Mouse (Mus musculus) cerebellum, adult 8-10 months (tissue): Measurements from ENCODE around the gene Cacna2d3.
A peak's percentile ranks its signal among the peaks of the same experiment; 100 is the strongest.

Experiments used
- DNase-seq: peaks from one replicate; pipeline ENCODE4 v3.0.0; 2022

The Cacna2d3 gene

DNA sequence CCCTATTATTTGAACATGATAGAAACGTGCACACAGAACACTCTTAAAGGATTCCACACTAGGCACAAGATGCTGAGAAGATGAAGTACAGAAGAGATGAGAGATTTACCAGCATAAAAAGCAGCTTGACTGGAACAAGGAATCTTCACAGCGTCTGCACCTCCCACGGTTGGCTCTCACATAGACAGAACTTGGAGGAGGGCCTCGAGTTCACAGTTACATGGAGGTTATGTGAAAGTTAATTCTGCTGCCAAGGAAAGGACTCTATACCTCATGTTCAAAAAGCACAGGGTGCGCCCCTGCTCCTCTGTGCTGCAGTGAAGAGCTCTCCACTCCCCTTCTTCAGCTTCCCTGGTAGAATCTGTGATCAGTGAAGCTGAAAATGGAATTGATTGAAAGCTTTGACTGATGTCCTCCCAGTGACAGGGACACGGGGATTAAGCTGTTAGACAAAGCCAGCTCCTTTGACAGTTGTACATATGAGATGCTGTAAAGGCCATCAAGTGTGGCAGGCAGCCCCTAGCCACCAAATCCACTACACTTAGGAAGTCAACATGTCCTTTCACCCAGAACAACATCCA lies 243.2 kb downstream of the Cacna2d3 start:
- DNase-seq, result no peak

GRCm38 (mm10) chr14:29464277-29464676 lies 257.4 kb downstream of the Cacna2d3 start:
- no peak for DNase-seq

DNA sequence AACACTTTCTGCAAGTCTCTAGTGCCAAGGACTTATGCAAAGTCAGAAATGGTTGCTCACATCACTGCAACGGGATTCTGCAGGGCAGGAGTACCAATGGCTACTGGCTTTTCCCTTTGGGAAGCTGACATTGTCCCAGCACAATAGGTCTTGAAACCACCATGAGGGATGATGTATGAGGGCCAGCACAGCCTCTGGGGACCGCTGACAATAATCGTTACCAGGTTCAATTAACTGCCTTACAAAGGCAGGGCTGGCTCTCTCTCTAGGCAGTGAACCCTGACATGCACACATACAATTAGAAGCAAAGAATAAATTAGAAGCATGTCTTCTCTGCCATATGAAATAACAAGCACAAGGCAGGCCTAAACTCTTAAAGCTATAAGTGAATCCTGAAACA lies 272.5 kb downstream of the Cacna2d3 start:
- no peak for DNase-seq

DNA sequence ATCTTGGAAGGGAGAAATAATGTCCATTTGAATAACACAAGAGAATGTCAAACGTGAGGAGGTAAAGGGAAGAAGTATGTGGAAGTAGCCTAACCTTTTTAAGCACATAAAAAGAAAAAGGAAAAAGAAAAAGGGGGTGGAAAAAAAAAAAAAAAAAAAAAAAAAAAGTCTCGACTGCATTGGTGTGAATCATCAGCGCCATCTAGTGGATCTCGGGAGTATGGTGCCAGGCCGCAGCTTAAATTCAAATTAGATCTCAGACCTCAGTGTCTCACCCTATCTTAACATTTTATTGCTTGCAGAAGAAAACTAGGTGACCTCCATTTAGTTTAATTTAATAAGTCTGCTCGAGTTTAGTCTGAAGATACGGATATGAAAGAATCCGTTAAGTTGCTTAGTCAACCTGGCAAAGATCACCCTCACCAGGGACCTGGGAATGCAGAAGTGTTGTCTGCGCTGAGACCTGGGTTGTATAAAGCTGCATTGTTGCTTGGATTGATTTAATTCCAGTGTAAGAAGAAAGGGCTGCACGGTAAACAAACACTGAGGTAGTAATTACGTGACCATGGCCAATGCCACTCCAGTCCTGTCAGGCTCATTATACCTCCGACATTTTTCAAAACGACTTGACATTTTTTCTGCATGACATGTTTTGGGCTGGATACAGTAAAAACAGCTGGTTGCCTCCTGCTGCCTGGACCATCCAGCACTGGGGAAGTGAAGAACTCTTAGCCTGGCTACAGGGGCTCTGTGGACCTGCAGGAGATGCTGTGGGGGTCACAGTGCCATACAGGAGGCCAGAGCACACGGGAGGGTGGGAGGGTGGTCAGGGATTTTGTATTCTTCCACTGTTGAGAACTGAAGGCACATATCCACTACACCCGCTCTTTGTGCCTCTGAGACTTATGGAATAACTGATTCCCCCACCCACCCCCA lies 278.3 kb downstream of the Cacna2d3 start:
- peak; percentile 61 for DNase-seq

DNA sequence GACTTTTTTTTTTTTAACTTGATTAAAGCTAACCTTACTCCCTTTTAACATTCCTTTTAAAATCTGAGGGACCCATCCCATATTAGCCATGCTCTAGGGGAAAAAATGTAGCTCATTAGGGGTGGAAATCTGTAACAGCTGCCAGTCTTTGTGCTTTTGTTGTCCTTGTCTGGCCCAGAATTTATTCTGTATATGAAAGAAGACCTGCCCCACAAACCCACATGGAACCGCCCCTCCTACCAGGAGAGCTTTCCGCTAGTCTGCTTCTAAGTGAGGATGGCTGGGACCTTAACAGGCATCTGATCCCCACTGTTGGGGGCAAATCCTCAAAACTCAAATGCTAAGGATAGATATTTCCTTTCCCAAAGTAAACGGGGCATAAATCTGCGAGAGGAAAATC lies 279.2 kb downstream of the Cacna2d3 start:
- DNase-seq, result no peak

DNA sequence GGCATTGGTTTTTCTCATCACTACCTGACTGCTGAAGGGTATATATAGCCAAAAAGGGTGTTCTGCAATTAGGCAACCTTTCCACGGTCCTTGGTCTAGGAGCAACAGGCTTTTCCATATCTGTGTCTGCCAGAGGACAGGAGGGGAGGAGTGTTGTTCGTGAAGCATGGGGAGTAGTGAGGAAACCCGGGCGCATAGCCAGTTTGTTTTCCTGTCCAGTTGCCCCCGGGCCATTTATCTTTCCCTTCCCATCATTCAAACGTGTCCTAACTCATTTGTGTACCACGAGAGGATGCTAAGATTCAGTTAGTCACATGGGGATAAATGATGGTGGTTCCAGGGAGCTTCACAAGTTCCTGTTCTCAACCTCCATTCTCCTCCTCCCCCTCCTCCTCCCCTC lies 283.0 kb downstream of the Cacna2d3 start:
- DNase-seq, result no peak

DNA sequence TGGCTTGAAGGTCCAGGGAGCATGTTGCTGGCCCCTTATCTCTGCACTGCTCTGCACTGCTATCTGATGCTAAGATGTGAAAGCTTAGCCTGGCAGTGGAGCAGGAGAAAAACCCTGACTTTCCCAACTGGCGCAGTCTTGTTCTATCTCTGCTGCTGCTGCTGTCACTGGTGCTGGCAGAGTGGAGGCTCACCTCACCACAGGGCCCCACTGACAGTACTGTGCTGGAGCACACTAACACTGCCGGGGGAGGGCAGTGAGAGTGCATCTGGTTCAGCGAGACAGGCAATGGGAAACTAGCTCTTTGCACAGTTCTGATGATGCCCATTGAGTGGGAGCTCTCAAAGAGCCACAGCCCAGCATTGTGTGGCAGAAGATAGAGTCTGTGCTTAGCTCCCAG lies 283.4 kb downstream of the Cacna2d3 start:
- DNase-seq, result no peak

DNA sequence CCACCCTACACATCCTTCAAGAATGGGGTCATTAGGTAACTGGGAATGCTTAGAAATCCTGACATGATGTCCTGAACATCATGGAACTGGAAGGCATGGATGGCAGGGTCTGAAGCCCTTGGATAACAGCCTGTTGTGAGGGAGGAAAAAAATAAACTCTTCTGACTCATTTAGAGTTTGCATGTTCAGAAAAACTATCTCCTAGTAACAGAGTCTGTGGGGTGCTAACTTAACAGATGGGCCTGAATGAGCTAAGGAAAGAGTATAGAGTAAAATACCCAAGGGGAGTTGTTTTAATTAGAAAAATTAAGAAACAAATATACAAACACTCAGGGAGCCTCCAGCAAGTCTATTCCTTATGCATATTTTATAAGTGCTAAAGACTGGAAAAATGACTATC lies 286.5 kb downstream of the Cacna2d3 start:
- no peak for DNase-seq

DNA sequence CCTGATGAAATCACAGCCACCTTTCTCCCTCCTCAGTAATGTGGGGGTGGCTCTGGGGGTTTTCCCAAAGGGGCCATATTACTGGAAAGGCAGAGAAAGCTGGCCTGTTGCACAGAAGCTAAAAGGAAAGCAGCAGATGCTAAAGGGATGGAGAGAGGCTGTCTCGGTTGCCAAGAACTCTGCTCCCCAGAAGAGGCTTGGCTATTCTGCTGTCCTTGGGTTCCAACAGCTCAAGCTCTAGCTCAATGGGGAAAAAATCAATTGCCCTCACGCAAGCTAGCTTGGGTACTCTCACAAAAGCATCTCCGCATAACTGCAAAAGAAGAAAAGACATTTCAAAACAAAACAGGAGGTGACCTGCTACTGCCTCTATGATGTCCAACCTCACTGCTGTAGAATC lies 287.9 kb downstream of the Cacna2d3 start:
- DNase-seq, result no peak

DNA sequence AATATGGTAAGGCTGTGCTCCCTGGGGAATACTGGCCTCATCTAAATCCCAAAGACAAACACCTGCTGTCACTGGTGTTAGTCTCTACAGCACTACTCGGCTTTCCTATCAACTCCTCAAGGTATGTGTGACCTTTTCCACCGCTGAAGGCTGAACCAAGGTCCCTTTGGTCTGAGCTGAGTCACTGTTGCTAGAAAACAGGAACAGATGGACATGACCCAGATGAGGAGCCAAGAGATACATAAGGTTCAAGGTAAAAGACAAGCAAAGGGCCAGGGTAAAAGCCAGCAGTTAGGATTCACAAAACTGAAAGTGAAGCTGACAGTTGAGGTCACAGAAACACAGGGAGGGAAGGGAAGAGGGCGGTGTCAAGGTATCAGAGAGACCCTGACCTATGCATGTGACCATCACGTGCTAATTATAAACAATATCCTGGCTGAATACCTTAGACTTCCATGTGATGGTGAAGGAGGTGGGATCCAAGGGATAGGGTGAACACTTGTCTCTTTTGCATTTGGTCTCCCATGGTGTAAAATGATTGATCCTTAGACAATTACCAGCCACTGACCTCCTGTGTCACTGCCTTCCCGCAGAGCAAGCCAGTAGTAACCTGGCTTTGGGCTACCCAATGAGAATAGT lies 288.5 kb downstream of the Cacna2d3 start:
- DNase-seq, result no peak

DNA sequence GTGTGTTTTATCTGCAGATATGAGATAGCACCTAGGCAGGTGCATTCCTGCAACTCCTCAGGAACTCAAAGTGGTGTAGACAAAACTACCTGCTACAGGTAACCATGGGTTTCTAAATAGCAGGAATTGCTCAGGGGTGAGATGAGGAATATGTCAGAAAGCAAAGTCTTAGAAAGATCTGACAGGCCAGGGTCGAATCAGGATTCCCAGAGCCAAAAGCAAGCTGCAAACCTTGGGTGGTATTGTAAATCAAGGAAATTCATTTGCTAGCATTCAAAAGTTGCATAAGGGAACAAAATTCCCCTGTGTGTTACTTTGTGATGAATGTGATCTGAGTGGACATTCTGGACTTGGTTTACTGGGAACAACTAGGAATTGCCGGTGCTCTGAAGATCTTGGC lies 291.9 kb downstream of the Cacna2d3 start:
- DNase-seq, result no peak

- no peak for DNase-seq
These were observed 296.0 kb downstream of the Cacna2d3 start for GRCm38 (mm10) chr14:29425666-29426065.

DNA sequence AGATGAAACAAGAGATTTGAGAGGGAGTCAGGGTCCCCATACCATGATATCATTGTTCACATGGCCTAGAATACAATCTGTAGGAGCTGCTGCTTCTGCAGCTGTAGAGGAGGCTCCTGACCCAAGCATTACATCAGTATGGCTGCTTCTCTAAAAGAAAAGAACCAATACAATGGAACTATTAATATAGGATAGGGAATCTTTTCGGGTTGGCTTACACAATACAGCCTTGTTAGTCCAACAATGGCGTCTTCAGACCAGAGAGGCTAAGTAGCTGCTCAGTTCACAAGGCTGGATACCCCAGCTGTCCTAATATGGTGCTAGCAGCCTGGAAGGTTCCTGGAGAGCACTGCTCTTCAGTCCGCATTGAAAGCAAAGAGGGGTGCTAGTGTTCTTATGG lies 296.5 kb downstream of the Cacna2d3 start:
- no peak for DNase-seq

GRCm38 (mm10) chr14:29405878-29406165 lies 315.8 kb downstream of the Cacna2d3 start:
- DNase-seq, result no peak

DNA sequence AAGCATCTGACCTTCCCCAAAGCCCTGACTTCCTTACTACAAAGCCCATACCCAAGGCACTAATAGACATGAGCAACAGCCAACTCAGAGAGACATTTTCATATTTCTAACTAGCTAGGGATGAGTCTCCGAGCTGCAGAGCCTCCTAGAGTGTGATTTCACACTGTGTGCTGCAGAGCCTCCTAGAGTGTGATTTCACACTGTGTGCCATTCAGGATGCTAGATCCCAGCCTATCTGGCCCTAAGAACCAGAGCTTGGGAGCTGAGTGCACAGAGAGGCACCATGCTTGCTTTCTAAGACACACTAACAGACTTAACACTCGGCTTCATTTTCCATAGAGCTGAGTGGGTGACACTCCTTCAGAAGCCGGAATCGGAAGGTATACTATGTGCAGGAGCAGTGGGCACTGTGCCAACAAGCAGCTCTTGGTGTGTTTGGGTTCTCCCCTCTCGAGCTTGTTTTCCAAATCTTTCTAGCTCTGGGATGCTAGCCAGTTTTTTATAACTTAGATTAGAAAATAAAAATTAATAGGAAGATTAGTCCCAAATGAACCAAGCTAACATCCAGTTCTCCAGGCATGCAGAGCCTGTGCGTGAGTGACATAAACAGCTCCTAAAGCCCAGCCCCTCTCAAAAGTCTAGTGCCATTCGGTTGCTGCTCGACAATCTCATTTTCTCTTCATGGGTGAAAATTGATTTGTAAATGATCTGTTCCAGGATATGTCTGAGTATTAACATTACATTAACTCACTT lies 316.4 kb downstream of the Cacna2d3 start:
- no peak for DNase-seq

GRCm38 (mm10) chr14:29403849-29404808 lies 317.5 kb downstream of the Cacna2d3 start:
- DNase-seq, result no peak

GRCm38 (mm10) chr14:29402471-29402870 lies 319.2 kb downstream of the Cacna2d3 start:
- no peak for DNase-seq

DNA sequence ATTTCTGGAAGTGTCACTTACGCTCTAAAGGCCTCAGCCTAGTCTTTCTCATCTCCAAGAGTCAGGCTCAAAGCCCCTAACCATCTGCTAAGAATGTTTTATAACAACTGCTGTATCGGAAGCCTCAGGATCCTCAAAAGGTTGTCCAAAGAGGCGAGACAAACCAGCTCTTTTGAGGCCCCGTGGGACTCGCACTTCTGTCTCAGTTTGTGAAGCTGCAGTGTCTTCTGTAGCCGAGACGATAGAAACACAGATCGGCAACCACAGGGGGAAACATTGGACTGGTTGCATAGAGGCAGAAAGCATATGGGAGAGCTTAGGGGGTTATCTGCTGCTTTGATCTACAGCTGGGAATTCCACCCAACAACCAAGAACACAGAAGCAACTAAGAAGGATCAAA lies 327.9 kb downstream of the Cacna2d3 start:
- DNase-seq, result no peak

- DNase-seq, result no peak
These were observed 328.8 kb downstream of the Cacna2d3 start for GRCm38 (mm10) chr14:29392851-29393250.

GRCm38 (mm10) chr14:29391489-29391888 lies 330.2 kb downstream of the Cacna2d3 start:
- no peak for DNase-seq

- no peak for DNase-seq
These were observed 333.9 kb downstream of the Cacna2d3 start for GRCm38 (mm10) chr14:29387761-29388160.

DNA sequence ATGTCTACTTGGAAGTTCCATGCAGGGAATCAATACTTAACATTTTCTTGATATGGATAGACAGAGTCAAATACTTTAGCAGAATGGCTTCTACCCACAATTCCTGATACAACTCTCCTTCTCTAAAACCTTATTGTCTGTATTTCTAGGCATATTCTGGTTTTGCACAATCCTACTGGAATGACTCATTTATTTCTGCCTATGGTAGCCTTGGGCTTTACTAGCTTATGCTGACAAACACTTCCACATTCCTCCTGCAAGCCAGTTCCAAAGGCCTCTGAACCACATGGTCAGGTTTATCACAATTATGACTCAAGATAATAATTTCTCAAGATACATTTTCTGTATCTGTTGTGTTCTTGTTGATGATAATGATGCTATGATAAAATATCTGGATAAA lies 336.2 kb downstream of the Cacna2d3 start:
- no peak for DNase-seq
